Mouse (Mus musculus) bone marrow macrophage, adult 2 months (primary cell): ENCODE measurements around the gene Efhb. TPM values are rescaled to one million over a fixed set of nuclear protein-coding genes. Genes with fewer than 3 reads are reported as not detected.

Experiments
- H3K27ac ChIP-seq: 2 replicates; pipeline ENCODE4 v1.5.1; 2012; ENCODE audit warnings: low read depth, low read length; ENCODE audit not compliant: insufficient read depth
- H3K4me1 ChIP-seq: 2 replicates; pipeline ENCODE4 v1.6.1; 2012; ENCODE audit warnings: low read length; ENCODE audit not compliant: control insufficient read depth, insufficient read depth
- H3K4me3 ChIP-seq: 2 replicates; pipeline ENCODE4 v1.5.1; 2012; ENCODE audit warnings: mild to moderate bottlenecking, low read length, moderate library complexity; ENCODE audit not compliant: insufficient read depth
- CTCF ChIP-seq: IDR thresholded peaks from 2 replicates; pipeline ENCODE4 v1.5.1; 2012; ENCODE audit warnings: low read depth, mild to moderate bottlenecking, low read length, moderate library complexity
- POLR2A ChIP-seq: IDR thresholded peaks from 2 replicates; pipeline ENCODE4 v1.6.1; 2012; ENCODE audit warnings: mild to moderate bottlenecking, low read depth, low read length, borderline replicate concordance
- polyA plus RNA-seq: library from polyadenylated mRNA; stranded (reverse); fragments of >200 nt; gene quantifications from 2 replicates; pipeline ENCODE4 v1.2.4, GENCODE M21; 2012; ENCODE audit not compliant: missing spikeins, insufficient read depth, insufficient read length

Efhb gene
- polyA plus RNA-seq = not detected in 2 replicates

- peaks cover 10% of the 10 kb centered on the region; the same call in 1 of the 2 replicates for H3K4me1 ChIP-seq
- H3K4me3 ChIP-seq = peak within 1 kb of the TSS; percentile 57
- TF ChIP-seq CTCF (no peak), POLR2A (no peak)
- no peak within 1 kb of the TSS for H3K27ac ChIP-seq
Measured at GRCm38 (mm10) chr17:53462603-53463495, at the start of gene Efhb. TSS of gene Efhb (minus strand) at chr17:53463321.

GRCm38 (mm10) chr17:53512311-53512951 lies 49.3 kb upstream of the Efhb start:
- H3K4me3 ChIP-seq = no peak overlapping the region
- no peaks in the 10 kb centered on the region for H3K4me1 ChIP-seq
- no peak for TF ChIP-seq POLR2A
- TF ChIP-seq CTCF = no peak
- no peak overlapping the region for H3K27ac ChIP-seq

GRCm38 (mm10) chr17:53502966-53503365 lies 39.8 kb upstream of the Efhb start:
- TF ChIP-seq CTCF = no peak
- TF ChIP-seq POLR2A = no peak
- Histone ChIP-seq H3K4me3 (no peak overlapping the region), H3K4me1 (no peaks in the 10 kb centered on the region), H3K27ac (no peak overlapping the region)

GRCm38 (mm10) chr17:53489007-53489378 lies 25.9 kb upstream of the Efhb start:
- no peak overlapping the region for H3K4me3 ChIP-seq
- peaks cover 17% of the 10 kb centered on the region for H3K4me1 ChIP-seq
- TF ChIP-seq CTCF (no peak), POLR2A (no peak)
- H3K27ac ChIP-seq = peak overlapping the region; percentile 55

GRCm38 (mm10) chr17:53488291-53489006 lies 25.3 kb upstream of the Efhb start:
- no peak overlapping the region for H3K4me3 ChIP-seq
- H3K4me1 ChIP-seq = peaks cover 17% of the 10 kb centered on the region
- H3K27ac ChIP-seq = peak overlapping the region; percentile 55
- no peak for TF ChIP-seq POLR2A
- TF ChIP-seq CTCF = no peak

GRCm38 (mm10) chr17:53480433-53480832 lies 17.3 kb upstream of the Efhb start:
- no peak overlapping the region for H3K27ac ChIP-seq
- TF ChIP-seq CTCF (no peak), POLR2A (no peak)
- peak overlapping the region; percentile 76 for H3K4me3 ChIP-seq
- H3K4me1 ChIP-seq = peaks cover 22% of the 10 kb centered on the region

- H3K4me1 ChIP-seq = peaks cover 25% of the 10 kb centered on the region
- peak overlapping the region; percentile 76 for H3K4me3 ChIP-seq
- TF ChIP-seq POLR2A (no peak), CTCF (no peak)
- peak overlapping the region; percentile 88 for H3K27ac ChIP-seq
Measured at GRCm38 (mm10) chr17:53479604-53480041, 16.5 kb upstream of the Efhb start.

GRCm38 (mm10) chr17:53478858-53479603 lies 15.9 kb upstream of the Efhb start, which contains the start of gene Rab5a:
TSS of gene Rab5a (plus strand) at chr17:53479234.
- TF ChIP-seq POLR2A = no peak
- no peak for TF ChIP-seq CTCF
- Histone ChIP-seq H3K4me3 (peak within 1 kb of the TSS; percentile 76), H3K27ac (peak within 1 kb of the TSS; percentile 88), H3K4me1 (peaks cover 25% of the 10 kb centered on the region)
